Mouse (Mus musculus) kidney, adult 2 months (tissue): ENCODE measurements around the gene Syce2.

ENCODE experiments used
- CTCF ChIP-seq: fragments of 200-500 bp; conservative IDR thresholded peaks from 2 replicates; pipeline ENCODE4 v1.5.1; 2011; ENCODE audit warnings: low read depth, mild to moderate bottlenecking, control low read depth, low read length, moderate library complexity, mixed read lengths; ENCODE audit not compliant: insufficient read depth, insufficient read length
- POLR2A ChIP-seq: fragments of 200-500 bp; IDR thresholded peaks from one replicate; pipeline ENCODE4 v1.6.1; 2011; ENCODE audit warnings: low read depth, low read length, control low read depth

GRCm38 (mm10) chr8:84874339-84874738, 2.4 kb downstream of the Syce2 start:
- no peak for TF ChIP-seq POLR2A
- TF ChIP-seq CTCF = no peak
